Mouse (Mus musculus) 3T3-L1 (cell line): ENCODE data around the gene Ilk.

Source experiments
- DNase-seq: peaks from one replicate; pipeline ENCODE4 v3.0.0-alpha.2; 2015; ENCODE audit warnings: low read depth, low spot score

Ilk gene

GRCm38 (mm10) chr7:105784556-105784955 lies 48.2 kb downstream of the Ilk start:
- DNase-seq: no peak

GRCm38 (mm10) chr7:105786506-105787284 lies 50.3 kb downstream of the Ilk start:
- DNase-seq: no peak

- no peak for DNase-seq
Measured at GRCm38 (mm10) chr7:105787285-105788140, 51.1 kb downstream of the Ilk start, which contains the start of gene Dchs1. Gene Dchs1 (minus strand): TSS chr7:105787654.

- no peak for DNase-seq
Measured at GRCm38 (mm10) chr7:105791147-105791546, 54.8 kb downstream of the Ilk start.
